Mouse (Mus musculus): ENCODE results near the gene Ttc6. TPM values are rescaled to one million over a fixed set of nuclear protein-coding genes. Genes with fewer than 3 reads are reported as not detected.

Gene Ttc6
- total RNA-seq, 2 experiments from 2014 or later, result not detected

- no peak for DNase-seq (ENCODE audit: low spot score in 2 of 2)
Measured at GRCm38 (mm10) chr12:57650677-57651076, 86.8 kb downstream of the Ttc6 start.

DNA sequence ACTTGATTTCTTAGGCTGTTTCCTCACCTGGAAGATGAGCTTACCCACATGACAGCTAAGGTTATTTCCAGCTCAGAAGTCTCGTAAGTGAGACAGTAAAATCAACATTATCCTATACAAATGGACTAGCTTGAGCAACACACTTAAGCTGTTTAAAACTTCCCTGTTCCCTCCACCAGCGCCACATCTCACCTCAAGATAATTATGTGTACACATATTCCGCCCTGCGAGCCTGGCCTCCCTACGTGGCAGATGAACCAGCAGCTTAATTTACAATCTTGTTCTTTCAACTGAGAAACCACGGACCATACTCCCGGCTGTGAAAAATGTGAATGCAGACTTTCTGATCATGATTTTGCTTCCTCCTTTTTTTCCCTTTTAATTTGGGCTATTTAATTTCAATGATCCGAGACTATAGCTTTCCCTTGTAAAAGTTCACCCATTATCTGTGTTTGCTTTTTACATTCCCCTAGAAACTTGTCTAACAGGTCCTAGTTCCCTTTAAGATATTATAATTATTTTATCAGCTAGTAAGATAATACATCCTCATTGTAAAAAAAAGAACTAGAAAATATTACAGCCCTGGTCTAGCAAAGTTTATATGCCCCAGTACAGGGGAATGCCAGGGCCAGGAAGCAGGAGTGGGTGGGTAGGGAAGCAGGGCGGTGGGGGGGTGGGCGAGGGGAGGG, 99.2 kb downstream of the Ttc6 start:
- no peak for DNase-seq (ENCODE audit: low spot score in 2 of 2)

DNA sequence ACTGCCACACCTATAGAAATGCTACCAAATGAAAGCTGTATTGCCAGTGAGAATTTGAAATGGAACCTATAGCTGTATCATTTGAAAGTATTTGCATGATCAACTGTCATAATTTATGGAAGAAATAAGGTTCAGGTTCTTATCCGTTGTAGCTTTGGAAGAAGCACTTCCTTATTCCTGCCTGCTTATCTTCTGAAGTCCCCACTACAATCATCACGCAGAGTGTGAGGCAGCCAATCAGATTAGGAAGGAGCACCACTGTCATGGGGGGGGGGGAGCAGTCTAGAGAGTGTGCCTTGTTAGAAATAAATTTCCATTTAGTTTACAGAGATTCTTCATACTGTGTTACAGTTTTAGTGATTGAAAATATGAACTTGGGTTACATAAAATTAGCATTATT, 108.5 kb downstream of the Ttc6 start:
- DNase-seq (ENCODE audit: low spot score in 2 of 2), result no peak

DNA sequence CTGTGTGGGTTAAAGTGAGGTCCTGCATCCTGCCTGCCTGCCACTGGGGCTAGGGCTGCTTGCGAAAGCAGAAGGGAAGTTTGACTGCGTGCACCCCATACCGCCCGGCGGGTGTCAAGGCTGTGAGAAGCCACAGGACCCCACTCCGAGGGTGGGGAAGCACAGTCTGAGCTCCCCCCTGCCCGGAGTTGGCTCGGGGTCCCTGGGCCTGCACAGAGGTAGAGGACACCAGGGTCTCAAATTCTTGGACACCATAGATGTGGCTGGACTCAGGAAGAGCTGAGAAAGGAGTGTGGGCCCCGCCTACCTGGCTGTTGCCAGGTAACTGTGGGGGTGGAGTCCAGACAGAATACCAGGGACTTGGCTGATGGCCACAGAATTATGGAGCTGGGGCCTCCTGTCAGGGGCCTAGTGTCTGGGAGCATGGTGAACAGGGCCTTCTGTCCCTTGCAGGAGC, 121.1 kb downstream of the Ttc6 start:
- no peak for DNase-seq (ENCODE audit: low spot score in 2 of 2)

DNA sequence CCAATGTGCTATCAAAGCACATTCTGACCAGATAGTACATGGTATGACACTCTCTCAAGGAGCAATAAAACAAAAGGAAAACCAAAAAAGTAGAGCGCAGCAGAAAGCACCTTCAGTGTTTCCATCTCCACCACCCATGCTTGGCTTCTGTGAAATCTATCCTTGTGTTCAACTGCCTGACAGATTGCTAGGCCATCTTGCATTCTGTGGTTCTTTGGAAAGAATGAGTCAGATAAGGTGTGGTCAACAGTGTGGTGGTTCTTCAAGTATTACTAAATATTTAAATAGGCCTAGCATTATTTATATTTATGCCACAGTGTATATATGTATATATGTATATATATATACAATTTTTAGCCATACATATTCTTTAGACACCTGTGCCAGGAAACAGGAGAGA, 146.1 kb downstream of the Ttc6 start:
- DNase-seq (ENCODE audit: low spot score in 2 of 2), result no peak

- DNase-seq (ENCODE audit: low spot score in 2 of 2), result no peak
Measured at GRCm38 (mm10) chr12:57764720-57765119, 200.8 kb downstream of the Ttc6 start.

GRCm38 (mm10) chr12:57776290-57776997, 212.5 kb downstream of the Ttc6 start:
- no peak for DNase-seq (ENCODE audit: low spot score in 2 of 2)

DNA sequence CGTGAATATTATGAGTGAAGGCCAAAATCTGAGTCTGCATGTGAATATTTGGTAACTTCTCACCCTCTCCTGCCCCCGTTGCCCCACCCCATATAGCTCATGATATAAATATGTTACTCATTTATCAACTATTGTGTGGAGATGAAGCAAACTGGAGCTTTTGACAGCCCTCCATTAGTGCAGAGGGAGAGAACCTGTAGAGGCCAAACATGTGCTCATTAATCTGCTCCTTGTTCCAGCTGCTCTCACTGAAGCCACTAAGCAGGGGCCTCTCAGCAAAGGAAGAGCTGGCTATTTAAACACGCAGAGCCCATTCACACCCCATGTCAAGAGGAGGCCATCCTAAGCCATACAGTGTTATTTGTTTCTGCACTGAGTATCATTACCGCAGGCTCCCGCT, 218.0 kb downstream of the Ttc6 start:
- no peak for DNase-seq (ENCODE audit: low spot score in 2 of 2)

DNA sequence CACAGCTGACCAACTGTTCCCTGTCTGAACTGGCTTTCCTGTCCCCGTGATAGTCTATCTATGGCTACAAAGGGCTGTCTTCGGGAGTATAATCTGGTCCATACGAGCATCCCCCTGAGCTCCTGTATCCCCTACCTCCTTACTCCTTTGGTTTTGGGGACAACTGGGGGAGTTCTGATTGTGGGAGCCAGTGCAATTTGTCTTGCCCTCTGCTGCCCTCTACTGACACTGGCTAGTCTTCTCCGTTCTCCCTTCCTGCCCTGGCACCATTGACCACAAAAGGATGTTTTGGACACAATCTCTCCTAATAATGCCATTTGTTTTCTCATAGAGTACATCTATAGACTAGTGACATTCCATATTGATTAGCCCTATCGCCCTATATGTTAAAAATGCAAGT, 223.6 kb downstream of the Ttc6 start:
- no peak for DNase-seq (ENCODE audit: low spot score in 2 of 2)

Other genes with a start within 250 kb of the Ttc6 start
- not detected for gene Foxa1, start 17.2 kb upstream of the Ttc6 start, total RNA-seq (2021)

Data from gastrocnemius, postnatal 4 days (tissue).